Mouse (Mus musculus): ENCODE measurements around the gene Rap1b.

DNA sequence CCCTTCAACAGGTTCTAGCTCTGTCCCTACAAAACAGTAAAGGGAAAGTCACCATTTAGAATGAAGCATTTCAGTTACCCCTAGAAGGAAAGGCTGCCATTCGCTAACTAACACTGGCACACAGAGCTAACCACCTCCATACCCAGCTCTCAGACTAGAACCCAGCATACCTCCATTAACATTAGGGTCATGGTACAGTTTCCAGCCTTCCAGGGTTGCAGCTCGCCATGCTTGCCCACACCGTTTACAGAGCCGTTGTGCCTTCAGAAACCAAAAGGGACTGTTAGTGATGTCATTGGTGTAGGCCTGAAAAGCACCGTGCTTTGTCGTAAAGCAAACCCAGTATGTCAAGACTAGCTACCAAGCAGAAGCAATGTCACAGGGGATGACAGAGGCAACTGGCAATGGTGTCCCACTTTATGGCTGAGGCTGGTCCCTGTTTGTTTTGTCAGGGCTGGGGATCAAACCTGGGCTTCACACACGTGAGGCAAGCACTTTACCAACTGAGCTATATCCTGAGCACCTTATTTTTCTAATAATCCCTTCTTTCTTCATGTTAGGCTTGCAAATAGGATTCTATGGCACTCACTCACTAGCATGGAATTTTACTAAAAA lies 72.6 kb downstream of the Rap1b start:
- TF ChIP-seq CTCF (IDR thresholded peaks at IDR 0.05; ENCODE audit: low read depth) (no peak), EP300 (IDR thresholded peaks at IDR 0.05; ENCODE audit: low read depth) (no peak)

All from heart, postnatal 0 days (tissue).